Mouse (Mus musculus) myocyte (in vitro differentiated cells): ENCODE data around the gene Gm11639.

Experiments
- CEBPB ChIP-seq: IDR thresholded peaks from 2 replicates; pipeline ENCODE4 v1.6.1; 2011; ENCODE audit warnings: mild to moderate bottlenecking, moderate library complexity; ENCODE audit not compliant: poor library complexity, insufficient read depth, severe bottlenecking
- E2F4 ChIP-seq: IDR thresholded peaks from one replicate; pipeline ENCODE4 v1.6.1; 2011; ENCODE audit warnings: mild to moderate bottlenecking, control low read depth, moderate library complexity; ENCODE audit not compliant: insufficient read depth
- MYOG ChIP-seq, 3 experiments: IDR thresholded peaks; one replicate each; pipeline ENCODE4 v1.6.1; 2011; ENCODE audit warnings: control low read depth in 2 of 3, low read depth in 2 of 3, mild to moderate bottlenecking in 2 of 3; ENCODE audit not compliant: insufficient read length in 2 of 3, control insufficient read depth in 1 of 3, insufficient read depth in 1 of 3
- POLR2A ChIP-seq: IDR thresholded peaks from one replicate; pipeline ENCODE4 v1.6.1; 2011; ENCODE audit warnings: low read depth, mild to moderate bottlenecking, control low read depth, moderate library complexity; ENCODE audit not compliant: insufficient read length
- TCF12 ChIP-seq: IDR thresholded peaks from one replicate; pipeline ENCODE4 v1.6.1; 2011; ENCODE audit warnings: mild to moderate bottlenecking, control low read depth; ENCODE audit not compliant: poor library complexity, insufficient read depth, severe bottlenecking
- USF1 ChIP-seq: IDR thresholded peaks from one replicate; pipeline ENCODE4 v1.6.1; 2011; ENCODE audit warnings: low read depth, mild to moderate bottlenecking, control low read depth, moderate library complexity

DNA sequence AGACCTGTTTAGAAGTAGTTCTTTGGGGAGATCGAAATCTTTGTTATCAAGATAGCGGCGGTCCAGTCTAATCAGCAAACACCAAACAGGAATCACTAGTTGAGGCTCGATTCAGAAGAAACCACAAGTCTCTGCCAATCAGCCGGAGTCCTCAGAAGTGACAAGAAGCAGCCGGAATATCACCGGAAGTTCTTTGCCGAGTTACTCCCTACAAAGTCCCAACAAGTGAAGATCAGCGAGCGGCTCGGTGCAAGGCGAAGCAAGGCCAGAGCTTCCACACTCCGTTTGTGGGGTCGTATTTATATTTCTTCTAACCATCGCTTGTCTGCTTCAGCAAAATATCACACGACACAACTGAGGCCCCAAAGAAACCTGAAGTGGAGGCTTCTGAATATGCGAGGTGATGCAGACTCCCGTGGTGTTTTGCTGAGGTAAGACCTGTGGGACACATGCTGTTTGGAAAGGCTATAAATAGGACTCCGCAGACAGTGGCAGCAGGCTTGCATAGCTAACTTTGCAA lies 471.3 kb downstream of the Gm11639 start:
- TF ChIP-seq USF1: no peak
- no peak for TF ChIP-seq POLR2A
- TF ChIP-seq TCF12: no peak
- no peak for TF ChIP-seq E2F4
- no peak for TF ChIP-seq MYOG (IDR thresholded peaks at IDR 0.05; ENCODE audit: control insufficient read depth in 1 of 3, insufficient read depth in 1 of 3, insufficient read length in 2 of 3, low read depth in 2 of 3)
- TF ChIP-seq CEBPB: no peak
